Mouse (Mus musculus) myocyte (in vitro differentiated cells): ENCODE data around the gene Sumo3. TPM values are rescaled to one million over a fixed set of nuclear protein-coding genes. Genes with fewer than 3 reads are reported as not detected.
A peak's percentile ranks its signal among the peaks of the same experiment; 100 is the strongest.

ENCODE experiments used
- H3K27me3 ChIP-seq: one replicate; pipeline ENCODE4 v1.6.1; 2011; ENCODE audit not compliant: control insufficient read depth, insufficient read depth, insufficient read length
- H3K36me3 ChIP-seq: one replicate; pipeline ENCODE4 v1.6.1; 2011; ENCODE audit not compliant: control insufficient read depth, insufficient read depth
- H3K4me2 ChIP-seq: one replicate; pipeline ENCODE4 v1.6.1; 2011; ENCODE audit warnings: low read depth, control low read depth
- H3K4me3 ChIP-seq: one replicate; pipeline ENCODE4 v1.5.1; 2011; ENCODE audit warnings: mild to moderate bottlenecking, control low read depth, moderate library complexity
- H3K79me2 ChIP-seq: one replicate; pipeline ENCODE4 v1.6.1; 2011; ENCODE audit not compliant: control insufficient read depth, insufficient read depth
- H3ac ChIP-seq: one replicate; pipeline ENCODE4 v1.6.1; 2011; ENCODE audit not compliant: control insufficient read depth, insufficient read length
- CEBPB ChIP-seq: IDR thresholded peaks from 2 replicates; pipeline ENCODE4 v1.6.1; 2011; ENCODE audit warnings: mild to moderate bottlenecking, moderate library complexity; ENCODE audit not compliant: poor library complexity, insufficient read depth, severe bottlenecking
- E2F4 ChIP-seq: IDR thresholded peaks from one replicate; pipeline ENCODE4 v1.6.1; 2011; ENCODE audit warnings: mild to moderate bottlenecking, control low read depth, moderate library complexity; ENCODE audit not compliant: insufficient read depth
- MAX ChIP-seq: IDR thresholded peaks from one replicate; pipeline ENCODE4 v1.6.1; 2011; ENCODE audit warnings: low read depth, mild to moderate bottlenecking, control low read depth
- MYOD1 ChIP-seq, 3 experiments: IDR thresholded peaks; one replicate each; pipeline ENCODE4 v1.6.1; 2011; ENCODE audit warnings: control low read depth in 2 of 3, low read depth in 2 of 3, mild to moderate bottlenecking in 2 of 3, moderate library complexity in 1 of 3; ENCODE audit not compliant: insufficient read length in 2 of 3, control insufficient read depth in 1 of 3
- MYOG ChIP-seq, 3 experiments: IDR thresholded peaks; one replicate each; pipeline ENCODE4 v1.6.1; 2011; ENCODE audit warnings: control low read depth in 2 of 3, low read depth in 2 of 3, mild to moderate bottlenecking in 2 of 3; ENCODE audit not compliant: insufficient read length in 2 of 3, control insufficient read depth in 1 of 3, insufficient read depth in 1 of 3
- POLR2A ChIP-seq: IDR thresholded peaks from one replicate; pipeline ENCODE4 v1.6.1; 2011; ENCODE audit warnings: low read depth, mild to moderate bottlenecking, control low read depth, moderate library complexity; ENCODE audit not compliant: insufficient read length
- POLR2AphosphoS2 ChIP-seq: IDR thresholded peaks from one replicate; pipeline ENCODE4 v1.6.1; 2011; ENCODE audit warnings: low read depth, control low read depth; ENCODE audit not compliant: insufficient read length
- REST ChIP-seq: IDR thresholded peaks from one replicate; pipeline ENCODE4 v1.6.1; 2011; ENCODE audit warnings: mild to moderate bottlenecking, control low read depth, moderate library complexity; ENCODE audit not compliant: insufficient read depth, insufficient read length
- SRF ChIP-seq: IDR thresholded peaks from one replicate; pipeline ENCODE4 v1.6.1; 2011; ENCODE audit warnings: low read depth; ENCODE audit not compliant: control insufficient read depth, insufficient read length
- TCF12 ChIP-seq: IDR thresholded peaks from one replicate; pipeline ENCODE4 v1.6.1; 2011; ENCODE audit warnings: mild to moderate bottlenecking, control low read depth; ENCODE audit not compliant: poor library complexity, insufficient read depth, severe bottlenecking
- TCF3 ChIP-seq: IDR thresholded peaks from one replicate; pipeline ENCODE4 v1.6.1; 2011; ENCODE audit warnings: low read depth, control low read depth; ENCODE audit not compliant: insufficient read length
- USF1 ChIP-seq: IDR thresholded peaks from one replicate; pipeline ENCODE4 v1.6.1; 2011; ENCODE audit warnings: low read depth, mild to moderate bottlenecking, control low read depth, moderate library complexity
- polyA plus RNA-seq: library from polyadenylated mRNA; unstranded; fragments of >200 nt; fragmentation: generic; extraction: Trizol; gene quantifications from one replicate; pipeline ENCODE4 v1.2.1, GENCODE M21; 2012; ENCODE audit warnings: missing spikeins

Gene Sumo3
- polyA plus RNA-seq, 1 experiment: 127 TPM

- H3ac ChIP-seq: no peak overlapping the region
- TF ChIP-seq REST: no peak
- TF ChIP-seq CEBPB: peak; percentile 94
- no peak for TF ChIP-seq E2F4
- no peak for TF ChIP-seq SRF
- no peak for TF ChIP-seq MYOG (IDR thresholded peaks at IDR 0.05; ENCODE audit: control insufficient read depth in 1 of 3, insufficient read depth in 1 of 3, insufficient read length in 2 of 3, low read depth in 2 of 3)
- TF ChIP-seq TCF3: no peak
- no peak for TF ChIP-seq MYOD1 (IDR thresholded peaks at IDR 0.05; ENCODE audit: control insufficient read depth in 1 of 3, insufficient read length in 2 of 3, low read depth in 2 of 3)
- TF ChIP-seq MAX: no peak
- TF ChIP-seq POLR2A: peak; percentile 28
- no peak for TF ChIP-seq POLR2AphosphoS2
- TF ChIP-seq TCF12: no peak
- TF ChIP-seq USF1: no peak
- H3K4me2 ChIP-seq: peak overlapping the region; percentile 74
- H3K4me3 ChIP-seq: peak overlapping the region; percentile 83
- no peaks in the 10 kb centered on the region for H3K36me3 ChIP-seq
- peaks cover 54% of the 10 kb centered on the region for H3K79me2 ChIP-seq
- H3K27me3 ChIP-seq: no peaks in the 10 kb centered on the region
Observed at GRCm38 (mm10) chr10:77623639-77624400, 17.9 kb downstream of the Sumo3 start.

GRCm38 (mm10) chr10:77624570-77624995 lies 18.7 kb downstream of the Sumo3 start:
- Histone ChIP-seq H3K4me3 (peak overlapping the region; percentile 83), H3K36me3 (no peaks in the 10 kb centered on the region), H3K79me2 (peaks cover 62% of the 10 kb centered on the region), H3ac (no peak overlapping the region), H3K4me2 (peak overlapping the region; percentile 74), H3K27me3 (no peaks in the 10 kb centered on the region)
- TF ChIP-seq MAX: no peak
- TF ChIP-seq REST: no peak
- TF ChIP-seq SRF: no peak
- TF ChIP-seq MYOD1 (IDR thresholded peaks at IDR 0.05; ENCODE audit: control insufficient read depth in 1 of 3, insufficient read length in 2 of 3, low read depth in 2 of 3): peak in 2 of 3 experiments; percentile 35 to 71
- TF ChIP-seq CEBPB: no peak
- TF ChIP-seq MYOG (IDR thresholded peaks at IDR 0.05; ENCODE audit: control insufficient read depth in 1 of 3, insufficient read depth in 1 of 3, insufficient read length in 2 of 3, low read depth in 2 of 3): peak in 2 of 3 experiments; percentile 18 to 77
- TF ChIP-seq USF1: no peak
- peak; percentile 37 for TF ChIP-seq POLR2AphosphoS2
- peak; percentile 56 for TF ChIP-seq TCF12
- no peak for TF ChIP-seq POLR2A
- no peak for TF ChIP-seq TCF3
- no peak for TF ChIP-seq E2F4

- H3ac ChIP-seq: no peak overlapping the region
- peaks cover 76% of the 10 kb centered on the region for H3K79me2 ChIP-seq
- H3K4me3 ChIP-seq: no peak overlapping the region
- peak overlapping the region; percentile 51 for H3K4me2 ChIP-seq
- no peaks in the 10 kb centered on the region for H3K27me3 ChIP-seq
- H3K36me3 ChIP-seq: no peaks in the 10 kb centered on the region
- TF ChIP-seq USF1: no peak
- no peak for TF ChIP-seq TCF12
- no peak for TF ChIP-seq E2F4
- TF ChIP-seq MYOD1 (IDR thresholded peaks at IDR 0.05; ENCODE audit: control insufficient read depth in 1 of 3, insufficient read length in 2 of 3, low read depth in 2 of 3): peak in 2 of 3 experiments; percentile 17 to 23
- no peak for TF ChIP-seq MYOG (IDR thresholded peaks at IDR 0.05; ENCODE audit: control insufficient read depth in 1 of 3, insufficient read depth in 1 of 3, insufficient read length in 2 of 3, low read depth in 2 of 3)
- TF ChIP-seq TCF3: no peak
- TF ChIP-seq CEBPB: peak; percentile 33; the same call in 1 of the 2 replicates
- TF ChIP-seq POLR2AphosphoS2: peak; percentile 25
- no peak for TF ChIP-seq REST
- no peak for TF ChIP-seq SRF
- no peak for TF ChIP-seq POLR2A
Observed at GRCm38 (mm10) chr10:77626036-77626435, 20.1 kb downstream of the Sumo3 start.

- Histone ChIP-seq H3K79me2 (peaks cover 82% of the 10 kb centered on the region), H3K4me2 (peak overlapping the region; percentile 10), H3K36me3 (no peaks in the 10 kb centered on the region), H3K4me3 (no peak overlapping the region), H3ac (no peak overlapping the region), H3K27me3 (no peaks in the 10 kb centered on the region)
- TF ChIP-seq MAX (no peak), E2F4 (no peak), POLR2A (no peak), CEBPB (no peak), POLR2AphosphoS2 (no peak), TCF12 (no peak), MYOD1 (IDR thresholded peaks at IDR 0.05; ENCODE audit: control insufficient read depth in 1 of 3, insufficient read length in 2 of 3, low read depth in 2 of 3) (no peak), REST (no peak), TCF3 (no peak), USF1 (no peak), SRF (no peak)
Observed at GRCm38 (mm10) chr10:77626591-77626990, 20.7 kb downstream of the Sumo3 start.
